Mouse (Mus musculus): ENCODE measurements around the gene Bnc1. TPM values are rescaled to one million over a fixed set of nuclear protein-coding genes. Genes with fewer than 3 reads are reported as not detected.

The Bnc1 gene
- not detected for polyA plus RNA-seq (2012; fragmentation: generic; extraction: Trizol)

DNA sequence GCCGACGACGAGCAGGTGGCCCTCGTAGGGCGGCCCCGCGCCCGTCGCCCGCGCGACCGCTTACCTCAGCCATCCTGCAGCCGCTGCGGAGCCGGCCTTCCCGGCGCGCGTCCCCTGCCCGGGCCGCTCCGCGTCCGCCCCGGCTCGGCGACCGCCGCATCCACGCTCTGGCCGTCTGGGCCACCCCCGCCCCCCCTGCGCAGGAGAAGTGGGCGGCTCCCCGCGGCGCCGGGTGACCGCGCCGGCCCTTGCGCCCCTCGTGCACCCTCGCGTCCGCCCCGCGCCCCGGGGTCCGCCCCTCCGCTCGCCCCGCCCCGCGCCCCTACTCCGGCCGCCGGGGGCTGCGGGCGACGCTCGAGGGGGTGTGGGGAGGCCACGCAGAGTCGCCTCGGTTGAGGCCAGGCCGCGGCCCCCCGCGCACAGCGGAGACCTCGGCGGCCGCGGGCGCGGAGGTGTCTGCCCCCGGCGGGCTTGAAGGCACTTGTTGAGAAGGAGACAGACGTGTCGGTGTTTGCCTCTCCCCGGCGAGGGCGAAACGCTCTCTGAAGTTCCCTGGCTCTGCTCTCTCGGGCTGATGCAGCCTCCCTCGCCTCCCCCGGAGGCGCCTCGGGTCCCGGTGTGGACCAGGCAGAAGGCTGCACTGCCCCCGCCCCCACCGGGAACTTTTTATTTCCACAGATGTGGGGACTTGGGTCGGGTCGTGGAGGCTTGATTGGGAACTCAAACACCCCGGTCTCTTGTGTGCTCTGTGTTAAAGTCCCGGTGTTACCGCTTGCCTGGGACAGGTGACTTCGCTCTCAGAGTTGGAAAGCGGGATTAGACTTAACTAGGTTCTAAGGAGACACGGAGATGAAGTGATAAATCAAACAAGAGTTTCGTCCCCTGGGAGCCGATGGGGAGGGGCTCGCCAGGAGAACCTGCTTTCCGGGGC is at the start of gene Bnc1:
Gene Bnc1, minus strand, starts transcription at position 162 of the 931 bp plus-strand sequence.

DNA sequence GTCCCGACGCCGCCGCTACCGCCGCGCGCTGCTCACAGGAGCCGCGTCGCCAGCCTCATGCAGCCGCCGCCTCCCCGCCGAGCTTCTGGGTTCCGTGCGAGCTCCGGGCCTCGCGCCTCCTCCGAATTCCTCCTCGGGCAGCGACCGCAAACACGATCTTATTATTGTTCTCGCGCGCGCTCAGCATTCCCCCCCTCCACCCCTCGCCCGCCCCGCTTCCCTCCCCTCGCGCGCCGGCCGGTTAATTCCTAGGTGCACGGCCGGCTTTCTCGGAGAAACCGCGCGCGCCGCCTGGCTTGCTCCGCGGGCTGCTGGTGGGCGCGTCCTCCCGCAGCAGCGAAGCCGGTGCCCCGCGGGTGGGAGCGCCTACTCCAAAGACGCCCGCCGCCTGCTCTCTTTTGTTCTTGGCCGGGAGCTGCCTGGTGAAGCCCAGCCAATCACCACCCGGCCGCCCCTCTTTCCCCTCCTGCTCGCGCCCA is 57.8 kb downstream of the Bnc1 start, which contains the start of gene Hdgfl3:
Gene Hdgfl3, minus strand, starts transcription at position 207 of the 479 bp plus-strand sequence.

Other genes starting within 250 kb of the Bnc1 start
- 10 to 100 TPM in 1 of 2 experiments, 1 to 10 TPM in 1; 3.1 to 13.6 TPM for gene Ramac, start 229.4 kb downstream of the Bnc1 start, polyA plus RNA-seq (2012; fragmentation: generic; extraction: Trizol)
- gene 3110040N11Rik, start 202.8 kb downstream of the Bnc1 start, polyA plus RNA-seq (2012; fragmentation: generic; extraction: Trizol) = 10 to 100 TPM; 10.6 to 33.7 TPM
- 10 to 100 TPM in 1 of 2 experiments, 1 to 10 TPM in 1; 9.3 to 24.4 TPM for gene Btbd1, start 162.9 kb downstream of the Bnc1 start, polyA plus RNA-seq (2012; fragmentation: generic; extraction: Trizol)
- gene Gm10160, start 136.5 kb downstream of the Bnc1 start, polyA plus RNA-seq (2012; fragmentation: generic; extraction: Trizol) = not detected
- gene Tm6sf1, start 133.3 kb downstream of the Bnc1 start, polyA plus RNA-seq (2012; fragmentation: generic; extraction: Trizol) = under 1 TPM; 0.05 to 0.20 TPM
- gene Hdgfl3, start 57.8 kb downstream of the Bnc1 start, polyA plus RNA-seq (2012; fragmentation: generic; extraction: Trizol) = 1 to 10 TPM in 1 of 2 experiments, under 1 TPM in 1; 0.76 to 4.0 TPM
- 1 to 10 TPM; 2.3 to 4.5 TPM for gene Sh3gl3, start 181.5 kb upstream of the Bnc1 start, polyA plus RNA-seq (2012; fragmentation: generic; extraction: Trizol)